Mouse (Mus musculus) monocyte, adult 5-6 weeks (primary cell): ENCODE measurements around the gene Hsd17b2. TPM values are rescaled to one million over a fixed set of nuclear protein-coding genes. Genes with fewer than 3 reads are reported as not detected.

Source experiments
- ATAC-seq: fragments of 153-309, 156-312 bp; replicated peaks from 2 replicates; pipeline ENCODE4 v1.8.0; 2017; ENCODE audit warnings: mild to moderate bottlenecking; ENCODE audit not compliant: low TSS enrichment, insufficient number of reproducible peaks, severe bottlenecking, poor library complexity, low FRiP score
- total RNA-seq: library from RNA; stranded (forward); fragments of 200-1000, 200-491, 200-594 nt; gene quantifications from 3 replicates; pipeline ENCODE4 v1.2.3, GENCODE M21; 2017

Gene Hsd17b2
- 0.39 to 4.9 TPM (median 1.7 TPM) in 3 replicates for total RNA-seq

DNA sequence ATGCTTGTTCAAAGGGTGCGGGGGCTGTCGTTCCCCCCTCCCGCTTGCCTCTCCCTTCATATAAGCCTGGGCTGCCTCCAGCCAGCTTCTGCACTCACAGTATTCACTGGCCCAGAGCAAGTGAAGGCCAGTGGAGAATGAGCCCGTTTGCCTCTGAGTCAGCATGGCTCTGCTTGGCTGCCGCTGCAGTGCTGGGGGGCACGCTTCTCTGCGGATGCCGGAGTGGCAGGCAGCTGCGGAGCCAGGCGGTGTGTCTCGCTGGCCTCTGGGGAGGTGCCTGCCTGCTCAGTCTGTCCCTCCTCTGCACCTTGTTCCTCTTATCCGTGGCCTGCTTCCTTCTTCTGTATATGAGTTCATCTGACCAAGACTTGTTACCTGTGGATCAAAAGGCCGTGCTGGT is at the start of gene Hsd17b2:
Gene Hsd17b2 (plus strand): TSS at position 46 of the 400 bp plus-strand sequence.
- ATAC-seq: peak; percentile 52

DNA sequence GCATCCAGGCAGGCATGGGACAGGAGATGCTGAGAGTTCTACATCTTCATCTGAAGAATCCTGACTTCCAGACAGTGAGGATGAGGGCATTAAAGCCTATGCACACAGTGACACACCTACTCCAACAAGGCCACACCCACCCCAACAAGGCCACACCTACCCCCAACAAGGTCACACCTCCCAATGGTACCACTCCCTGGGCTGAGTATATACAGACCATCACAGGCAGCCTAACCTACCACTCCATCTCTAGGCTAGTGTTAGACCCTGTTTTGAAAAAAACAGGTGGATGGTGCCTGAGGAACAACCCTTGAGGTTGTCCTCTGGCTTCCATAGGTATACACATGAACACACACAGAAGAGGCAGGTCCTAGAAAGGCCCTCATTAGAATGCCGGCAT is 49.4 kb upstream of the Hsd17b2 start:
- no peak for ATAC-seq

DNA sequence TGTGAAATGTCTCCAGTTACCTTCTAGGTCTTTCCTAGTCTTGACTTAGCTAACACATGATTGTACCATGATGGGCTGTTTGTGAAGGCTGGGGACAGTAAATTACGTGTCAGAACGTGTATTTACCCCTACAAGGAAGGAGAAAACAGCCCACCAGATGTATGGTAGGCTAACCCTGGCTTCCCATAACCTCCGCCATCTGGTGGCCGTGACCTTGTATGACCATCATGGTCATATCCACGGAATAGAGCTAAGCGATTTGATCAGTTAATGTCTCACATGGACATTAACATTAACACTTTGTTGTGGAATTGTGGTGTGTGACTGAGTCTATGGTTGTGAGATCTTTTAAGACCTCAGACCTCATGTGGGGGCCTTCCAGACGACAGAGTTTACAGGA is 42.7 kb upstream of the Hsd17b2 start:
- no peak for ATAC-seq

DNA sequence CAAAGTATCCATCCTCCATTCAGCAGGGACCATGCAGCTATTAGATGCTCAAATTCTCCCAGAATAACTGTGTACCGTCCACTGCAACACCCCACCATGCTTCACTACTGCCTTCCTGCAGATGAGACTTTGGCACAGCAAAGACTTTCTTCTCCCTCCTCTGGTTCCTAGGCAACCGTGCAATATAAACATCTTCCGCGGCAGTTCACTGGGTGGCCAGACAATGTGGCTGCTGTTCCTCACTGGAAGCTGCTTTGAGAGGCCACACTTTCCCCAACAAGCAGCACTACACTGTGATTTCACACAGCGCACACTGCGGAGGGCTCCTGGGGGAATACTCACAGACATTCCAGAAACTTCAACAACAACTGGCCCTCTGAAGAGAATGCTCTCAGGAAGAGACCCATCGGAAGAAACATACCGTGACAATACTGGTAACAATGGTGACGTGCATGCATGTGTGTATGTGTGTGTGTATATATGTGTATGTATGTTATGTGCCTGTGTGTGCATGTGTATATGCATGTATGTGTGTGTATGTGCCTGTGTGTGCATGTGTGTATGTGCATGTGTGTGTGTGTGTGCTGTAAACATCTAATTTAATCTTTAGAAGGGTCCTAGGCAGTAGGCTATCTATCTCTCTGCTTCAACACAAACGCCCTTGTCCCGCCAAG is 41.2 kb upstream of the Hsd17b2 start:
- ATAC-seq: no peak

DNA sequence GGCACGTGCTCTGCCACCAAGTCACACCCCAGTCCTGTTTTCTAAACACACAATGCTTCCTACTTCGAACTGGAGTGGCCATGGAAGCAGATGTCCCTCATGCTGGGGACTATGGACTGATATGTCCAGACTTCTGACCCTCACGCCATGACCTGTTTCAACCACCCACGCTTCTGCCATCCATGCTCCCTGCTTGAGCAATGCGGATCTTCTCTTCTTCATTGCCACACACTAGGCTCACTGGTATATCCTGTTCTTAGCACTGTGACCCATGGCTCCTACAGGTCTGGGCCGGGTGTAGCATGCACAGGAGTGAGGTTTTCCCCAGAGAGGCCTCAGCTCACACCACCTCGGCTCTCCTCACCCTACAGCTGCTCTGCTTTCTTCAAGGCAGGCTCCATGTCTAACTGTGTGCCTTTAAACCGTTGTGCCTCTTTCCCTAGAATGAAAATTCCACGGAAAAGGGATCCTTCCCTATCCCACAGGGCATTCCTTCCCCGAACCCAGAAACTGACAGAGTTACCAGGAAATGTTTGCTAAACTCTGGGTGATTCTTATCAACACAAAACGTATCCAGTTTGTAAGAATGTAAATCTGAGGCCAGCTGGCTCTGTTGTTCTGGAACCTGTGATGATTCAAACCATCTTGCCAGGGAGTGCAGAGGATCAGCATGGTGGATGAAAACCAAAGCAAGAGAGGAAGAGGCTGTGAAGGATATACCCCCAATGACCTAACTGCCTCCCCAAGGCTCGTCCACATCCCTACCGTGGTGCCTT is 34.2 kb upstream of the Hsd17b2 start:
- no peak for ATAC-seq

DNA sequence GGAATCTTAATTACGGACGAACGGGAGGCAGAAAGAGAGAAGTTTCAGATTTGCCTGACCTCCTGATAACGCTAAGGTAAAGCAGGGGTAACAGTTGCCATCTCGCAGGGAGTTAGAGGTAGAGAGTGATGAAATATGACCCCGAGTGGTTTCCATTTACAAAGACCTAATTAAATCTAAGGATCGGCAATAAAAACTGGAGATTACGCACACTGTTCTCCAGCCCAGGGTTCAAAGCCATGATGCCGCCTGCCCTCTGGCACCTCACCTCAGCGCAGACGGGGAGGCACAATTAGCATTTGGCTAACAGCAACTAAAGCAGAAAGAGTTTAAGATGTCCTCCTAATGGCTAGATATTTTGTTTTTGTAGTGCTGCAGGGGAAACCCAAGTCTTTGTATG is 31.2 kb upstream of the Hsd17b2 start:
- ATAC-seq: no peak

DNA sequence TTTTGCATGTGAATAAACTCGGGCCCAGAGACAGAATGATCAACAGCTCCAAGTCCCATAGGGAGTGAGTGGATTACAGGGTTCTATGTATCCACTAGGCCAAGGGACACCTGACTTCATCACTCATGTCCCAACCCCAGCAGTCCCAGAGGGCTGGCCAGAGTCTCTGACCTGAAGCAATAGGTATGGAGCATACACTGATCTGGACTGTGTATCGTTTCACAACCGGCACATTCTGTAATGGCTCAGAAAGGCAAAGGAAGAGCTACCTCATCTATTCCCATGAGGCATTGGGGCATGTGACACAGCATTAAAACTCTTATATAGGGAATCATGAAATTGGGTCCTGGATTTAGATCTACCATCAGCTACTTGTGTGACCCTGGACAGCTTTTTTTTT is 29.1 kb upstream of the Hsd17b2 start:
- ATAC-seq: no peak

DNA sequence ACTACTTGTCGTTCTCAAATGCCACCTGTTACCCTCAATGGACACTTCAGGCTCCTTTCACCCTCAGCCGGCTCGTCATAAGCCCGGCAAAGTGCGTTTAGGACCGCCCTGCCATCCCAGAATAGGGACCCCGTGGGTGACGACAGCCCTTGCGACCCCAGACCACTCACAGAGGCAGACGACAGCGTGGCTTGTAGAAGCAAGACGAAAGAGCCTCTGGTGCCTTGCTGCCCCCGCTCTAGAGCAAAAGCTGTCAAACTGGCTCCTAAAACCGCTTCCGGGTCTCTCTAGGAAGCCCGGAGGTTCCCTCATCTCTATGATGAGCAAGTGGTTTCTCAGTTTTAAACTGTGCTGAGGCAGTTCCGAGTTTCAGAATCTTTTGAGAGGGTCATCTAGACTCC is 28.3 kb upstream of the Hsd17b2 start, which contains the start of gene Sdr42e1:
Gene Sdr42e1 (minus strand): TSS at position 260 of the 401 bp plus-strand sequence.
- ATAC-seq: peak; percentile 87

DNA sequence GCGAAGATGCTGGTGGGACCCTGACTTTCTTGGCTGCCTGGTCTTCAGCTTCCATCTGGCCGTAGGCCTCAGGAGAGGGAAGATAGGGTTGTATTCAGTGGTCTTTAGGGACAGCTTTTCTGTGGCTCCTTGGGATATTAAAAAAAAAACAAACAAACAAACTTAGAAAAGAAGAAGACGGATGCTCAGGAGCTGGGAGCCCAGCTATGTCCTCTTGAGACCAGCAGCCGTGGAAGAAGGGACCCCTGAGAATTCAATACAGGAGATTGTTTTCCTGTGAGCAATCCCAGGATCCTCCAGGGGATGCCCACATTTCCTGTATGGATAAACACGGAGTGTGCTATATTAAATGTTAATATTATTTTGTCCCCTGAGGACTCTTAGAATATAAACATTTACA is 26.5 kb upstream of the Hsd17b2 start:
- ATAC-seq: no peak

DNA sequence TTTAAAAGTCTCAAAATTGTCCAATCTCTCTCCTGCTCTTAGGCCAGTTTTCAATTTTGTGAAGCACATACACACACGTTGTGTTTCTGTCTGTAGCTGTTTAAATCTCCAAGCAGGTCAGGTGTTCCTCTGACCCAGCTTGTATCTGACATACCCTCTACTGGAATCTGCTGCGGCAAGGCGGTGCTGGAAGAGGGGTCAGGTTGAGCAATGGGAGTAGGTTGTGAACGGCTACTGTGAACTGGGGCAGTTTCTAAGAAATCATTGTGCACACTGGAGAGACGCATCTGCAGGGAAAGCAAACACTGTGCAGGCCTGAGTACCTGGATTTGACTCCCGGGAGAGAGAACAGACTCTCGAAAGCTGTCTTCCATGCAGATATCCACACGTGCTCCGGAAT is 25.2 kb upstream of the Hsd17b2 start:
- no peak for ATAC-seq

DNA sequence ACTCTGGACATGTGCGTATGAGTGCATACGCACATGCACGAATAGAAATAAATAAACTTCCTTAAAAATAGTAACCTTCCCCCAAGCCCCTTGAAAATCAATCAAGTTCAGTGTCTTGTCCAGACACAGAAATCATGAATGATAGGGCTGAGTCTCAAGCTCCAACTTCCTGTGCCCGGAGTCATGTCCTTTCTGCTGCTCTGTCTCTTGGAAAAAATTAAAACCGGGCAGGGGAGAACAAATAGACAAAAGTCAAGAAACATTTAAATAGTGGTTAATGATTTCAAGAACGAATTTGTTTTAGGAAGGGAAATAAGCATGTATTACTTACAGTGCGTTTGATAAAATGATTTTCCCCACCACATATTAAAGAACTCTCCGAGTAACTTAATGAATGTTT is 24.7 kb upstream of the Hsd17b2 start:
- no peak for ATAC-seq

DNA sequence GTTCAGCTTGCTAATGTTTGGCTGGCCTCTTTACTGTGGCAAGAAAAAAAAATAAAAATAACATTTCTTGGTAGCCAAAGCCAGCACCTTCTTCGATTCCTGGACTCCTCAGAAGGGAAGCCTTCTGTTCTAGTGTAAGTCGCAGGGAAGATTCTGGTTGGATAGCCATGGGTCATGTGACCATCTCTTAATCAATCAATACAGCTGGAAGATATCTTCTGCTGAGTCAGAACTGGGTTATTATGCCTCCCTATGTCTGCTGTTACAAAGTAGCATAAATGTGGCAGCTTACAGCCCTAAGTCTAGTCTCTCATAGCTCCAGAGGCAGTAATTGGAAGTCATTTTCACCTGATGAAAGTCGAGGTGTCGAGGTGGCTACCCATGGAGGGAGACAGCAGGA is 23.1 kb upstream of the Hsd17b2 start:
- no peak for ATAC-seq

DNA sequence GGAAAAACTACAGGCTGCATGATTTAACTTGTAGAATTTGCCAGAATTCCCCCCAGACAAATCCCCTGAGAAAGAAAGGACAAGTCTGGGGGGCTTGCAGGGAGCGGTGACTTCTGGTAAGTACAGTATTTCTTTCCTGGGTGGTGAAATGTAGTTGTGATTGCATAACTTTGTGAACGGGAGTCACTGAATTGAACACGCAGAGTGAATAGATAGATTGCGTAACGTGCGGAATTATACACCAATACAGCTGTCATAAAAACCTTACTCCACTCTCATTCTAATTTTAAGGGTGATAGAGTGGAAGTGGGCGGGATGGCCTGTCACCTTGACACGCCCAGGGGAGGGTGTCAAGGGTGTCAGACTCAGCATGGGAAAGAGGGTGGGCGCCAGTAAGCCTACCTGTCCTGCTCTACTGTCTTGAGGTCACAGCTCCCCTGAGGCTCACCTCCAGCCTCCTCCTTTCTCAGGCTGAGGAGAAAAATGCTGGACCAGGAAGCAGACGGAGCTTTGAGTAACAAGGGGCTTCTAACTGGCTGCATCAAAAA is 17.7 kb upstream of the Hsd17b2 start:
- no peak for ATAC-seq

DNA sequence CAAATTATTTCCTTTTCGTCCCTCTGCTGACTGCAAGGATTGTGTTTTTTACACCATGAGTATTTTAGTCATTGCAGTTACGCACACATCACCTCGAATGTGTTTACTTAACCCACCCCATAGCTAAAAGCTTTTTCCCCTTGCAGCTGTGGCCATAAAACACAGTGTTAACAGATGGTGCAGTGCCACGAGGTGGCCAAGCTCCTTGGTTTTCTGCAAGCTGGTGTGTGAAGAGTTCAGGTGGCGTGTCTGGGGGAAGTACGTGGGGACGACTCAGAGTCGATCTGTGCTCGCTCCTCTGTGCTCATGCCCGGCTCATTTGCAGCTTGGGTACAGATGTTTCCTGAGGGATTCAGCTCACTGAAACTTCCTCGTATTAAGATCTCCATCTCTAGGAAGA is 17.2 kb upstream of the Hsd17b2 start:
- no peak for ATAC-seq

DNA sequence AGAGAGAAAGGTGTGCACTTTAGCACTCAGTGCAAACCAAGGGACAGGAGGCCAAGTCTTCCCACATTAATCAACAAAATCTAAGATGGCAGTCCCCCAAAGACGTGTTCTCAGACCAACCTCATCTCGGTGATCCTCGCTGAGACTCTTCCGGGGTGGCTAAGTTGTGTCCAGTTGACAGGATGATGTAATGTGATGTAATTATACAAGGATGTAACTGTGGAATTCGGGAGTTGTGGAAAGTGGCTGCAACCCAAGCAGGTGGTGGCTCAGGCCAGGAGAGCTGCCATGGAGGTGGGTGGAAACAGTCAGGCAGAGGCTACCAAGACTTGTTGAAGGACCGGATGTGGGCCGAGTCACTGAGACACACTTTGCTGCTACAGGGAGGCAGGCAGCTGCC is 13.8 kb upstream of the Hsd17b2 start:
- no peak for ATAC-seq

DNA sequence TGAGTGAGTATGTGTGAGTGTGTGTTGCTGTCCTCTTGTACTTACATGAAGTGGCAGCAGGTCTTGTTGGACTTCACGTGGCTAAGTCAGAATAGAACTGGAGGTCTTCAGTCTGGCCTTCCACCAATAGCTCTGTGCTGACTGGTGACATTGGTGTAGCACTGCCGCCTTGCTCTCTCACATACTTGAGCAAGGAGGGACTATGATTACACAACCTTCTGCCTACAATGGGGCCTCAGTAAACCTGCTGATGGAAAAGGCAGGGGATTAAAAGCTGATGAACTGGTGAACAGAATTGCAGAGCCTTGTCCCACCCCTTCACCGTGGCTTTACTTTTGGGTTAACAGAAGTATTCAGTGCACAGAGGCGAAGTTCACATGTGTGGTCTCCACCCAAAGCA is 9.6 kb upstream of the Hsd17b2 start:
- no peak for ATAC-seq

DNA sequence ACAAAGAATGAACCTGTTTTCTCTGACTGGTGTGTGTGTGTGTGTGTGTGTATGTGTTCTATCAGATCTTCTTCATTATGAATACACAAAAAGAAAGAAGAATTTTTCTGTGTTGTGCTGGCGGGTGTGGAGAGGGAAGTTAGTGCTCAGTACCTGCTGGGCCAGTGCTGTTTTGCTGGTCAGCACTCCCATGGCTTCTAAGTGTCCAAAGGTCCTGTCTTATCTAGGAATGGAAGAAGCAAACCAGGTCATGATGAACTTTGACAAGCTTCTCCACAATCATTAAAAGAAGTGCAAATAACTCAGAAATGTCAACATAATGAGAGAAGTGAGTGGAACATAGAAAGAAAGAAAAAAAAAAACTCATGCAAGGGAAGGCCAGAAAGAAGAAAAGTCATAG is 6.1 kb upstream of the Hsd17b2 start:
- ATAC-seq: no peak

DNA sequence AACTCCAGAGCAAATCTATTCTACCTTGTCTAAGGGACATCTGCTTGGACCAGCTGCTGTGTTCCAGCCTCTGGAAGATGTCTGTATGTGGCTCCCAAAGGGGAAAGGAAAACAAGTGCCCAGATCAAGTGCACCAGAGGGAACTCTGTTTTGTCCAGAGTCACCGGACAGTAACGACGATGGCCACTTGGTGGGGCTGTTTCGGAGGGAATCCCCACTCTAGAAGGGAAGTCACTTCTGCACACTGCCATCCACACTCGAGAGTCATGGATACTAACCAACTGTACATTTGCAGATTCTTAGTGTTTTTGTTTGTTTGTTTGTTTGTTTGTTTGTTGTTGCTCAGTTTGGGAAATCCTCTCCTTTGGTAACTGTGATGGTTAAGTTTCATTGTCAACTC is 4.5 kb upstream of the Hsd17b2 start:
- no peak for ATAC-seq

DNA sequence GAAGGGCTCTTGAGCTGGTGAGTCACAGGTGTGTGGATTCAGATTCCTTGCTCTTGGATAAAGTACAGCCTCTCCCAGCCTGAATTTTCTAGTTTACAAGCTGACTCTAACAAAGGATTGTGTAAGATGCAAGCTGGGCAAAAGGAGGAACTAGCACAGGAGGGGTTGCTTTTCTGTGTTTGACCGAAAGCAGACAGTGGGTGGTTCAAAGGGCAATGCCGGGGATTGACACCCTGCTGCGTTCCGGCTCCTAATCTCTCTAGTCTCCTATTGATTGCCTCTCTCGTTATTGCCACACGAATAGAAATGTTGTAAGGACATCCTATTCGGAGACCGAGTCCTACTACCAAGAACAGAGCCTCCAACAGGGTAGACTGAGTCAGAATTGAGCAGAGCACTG is 1.0 kb upstream of the Hsd17b2 start:
- ATAC-seq: peak; percentile 62

DNA sequence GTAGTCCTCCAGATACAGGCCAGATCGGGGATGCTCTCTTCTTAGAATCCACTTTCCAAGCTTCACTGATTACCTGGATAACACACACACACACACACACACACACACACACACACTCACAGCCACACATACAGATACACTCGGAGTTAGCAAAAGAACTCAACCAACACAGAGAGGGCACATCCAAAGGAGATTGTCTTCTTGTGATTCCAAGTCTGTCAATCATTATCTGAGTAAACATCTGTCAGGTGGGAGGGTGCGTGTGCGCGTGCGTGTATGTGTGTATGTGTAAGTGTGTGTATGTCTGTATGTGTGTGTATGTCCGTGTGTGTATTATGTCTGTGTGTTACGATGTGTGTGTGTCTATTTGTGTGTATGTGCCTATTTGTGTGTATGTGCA is 458 bp upstream of the Hsd17b2 start:
- ATAC-seq: no peak
